Mouse (Mus musculus): ENCODE data around the gene Hoxb4.

Gene Hoxb4

GRCm38 (mm10) chr11:96313806-96314428 is 4.2 kb upstream of the Hoxb4 start:
- no peak for DNase-seq

GRCm38 (mm10) chr11:96314671-96315343 is 3.3 kb upstream of the Hoxb4 start:
- peak; percentile 73 to 83 for DNase-seq

- no peak for DNase-seq
These were observed 2.8 kb upstream of the Hoxb4 start for GRCm38 (mm10) chr11:96315344-96315681.

GRCm38 (mm10) chr11:96316696-96317607 is 1.1 kb upstream of the Hoxb4 start:
- no peak for DNase-seq

GRCm38 (mm10) chr11:96318368-96319070 is 452 bp downstream of the Hoxb4 start:
- DNase-seq = peak; percentile 89 to 95

GRCm38 (mm10) chr11:96319071-96319902 is 1.2 kb downstream of the Hoxb4 start:
- DNase-seq = peak; percentile 61 to 66

GRCm38 (mm10) chr11:96319910-96320309 is 1.8 kb downstream of the Hoxb4 start:
- peak; percentile 76 to 78 for DNase-seq

GRCm38 (mm10) chr11:96320688-96321087 is 2.6 kb downstream of the Hoxb4 start:
- peak in 1 of 2 experiments; percentile 59 for DNase-seq

GRCm38 (mm10) chr11:96321846-96322245 is 3.8 kb downstream of the Hoxb4 start:
- no peak for DNase-seq

- no peak for DNase-seq
These were observed 4.7 kb downstream of the Hoxb4 start for GRCm38 (mm10) chr11:96322738-96323137.

GRCm38 (mm10) chr11:96323154-96323553 is 5.1 kb downstream of the Hoxb4 start, which contains the start of gene Hoxb3:
TSS of gene Hoxb3 (plus strand) at chr11:96323326.
- no peak for DNase-seq

- no peak for DNase-seq
These were observed 6.1 kb downstream of the Hoxb4 start for GRCm38 (mm10) chr11:96324125-96324524.

- DNase-seq = no peak
These were observed 6.9 kb downstream of the Hoxb4 start for GRCm38 (mm10) chr11:96324965-96325364.

- no peak for DNase-seq
These were observed 7.7 kb downstream of the Hoxb4 start for GRCm38 (mm10) chr11:96325747-96326212.

- DNase-seq = no peak
These were observed 8.6 kb downstream of the Hoxb4 start for GRCm38 (mm10) chr11:96326705-96327104.

- DNase-seq = no peak
These were observed 9.1 kb downstream of the Hoxb4 start for GRCm38 (mm10) chr11:96327122-96327521.

- DNase-seq = no peak
These were observed 9.7 kb downstream of the Hoxb4 start for GRCm38 (mm10) chr11:96327750-96328149.

GRCm38 (mm10) chr11:96328605-96329004 is 10.5 kb downstream of the Hoxb4 start:
- no peak for DNase-seq

GRCm38 (mm10) chr11:96332105-96332504 is 14.0 kb downstream of the Hoxb4 start:
- DNase-seq = no peak

GRCm38 (mm10) chr11:96332618-96333032 is 14.6 kb downstream of the Hoxb4 start:
- no peak for DNase-seq

- DNase-seq = no peak
These were observed 15.4 kb downstream of the Hoxb4 start for GRCm38 (mm10) chr11:96333241-96334001.

All from kidney, postnatal 36 days (tissue).